Mouse (Mus musculus): ENCODE results near the gene Il10ra.

The Il10ra gene

DNA sequence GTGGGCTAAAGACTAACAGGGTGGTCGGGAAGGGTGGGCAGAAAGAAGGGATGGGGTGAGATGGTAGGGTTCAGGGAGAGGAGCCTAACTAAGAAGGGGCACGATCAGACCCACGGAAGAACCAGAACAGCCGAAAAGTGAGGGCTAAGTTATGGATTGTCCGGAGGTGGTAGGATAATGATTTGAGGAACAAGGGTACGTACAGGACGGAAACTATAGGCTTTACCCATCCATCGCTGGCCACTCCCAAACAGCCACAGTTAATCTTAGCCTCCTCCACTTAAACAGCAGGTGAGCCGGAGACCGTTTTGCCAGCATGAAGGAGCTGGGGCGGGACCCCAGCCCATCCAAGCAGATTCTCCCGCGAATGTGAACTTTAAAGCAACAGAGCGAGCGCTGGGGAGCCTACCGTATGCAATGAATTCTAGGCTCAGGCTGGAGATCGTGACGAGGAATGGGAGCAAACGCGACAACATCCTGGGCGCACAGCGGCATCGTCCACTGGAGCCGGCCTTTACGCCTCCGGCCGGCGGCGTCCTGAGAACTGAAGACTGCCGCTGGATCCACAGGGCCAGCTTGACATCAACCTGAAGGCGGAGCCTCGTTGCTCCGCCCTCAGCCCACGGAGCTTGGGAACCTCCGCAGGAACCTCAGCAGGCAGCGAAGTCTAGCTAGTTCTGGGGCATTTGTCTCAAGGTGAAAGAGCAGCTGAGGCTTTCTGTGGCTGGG, at the start of gene Il10ra:
Gene Il10ra, minus strand, starts transcription at position 553 of the 729 bp plus-strand sequence.
- DNase-seq: peak; percentile 96

DNA sequence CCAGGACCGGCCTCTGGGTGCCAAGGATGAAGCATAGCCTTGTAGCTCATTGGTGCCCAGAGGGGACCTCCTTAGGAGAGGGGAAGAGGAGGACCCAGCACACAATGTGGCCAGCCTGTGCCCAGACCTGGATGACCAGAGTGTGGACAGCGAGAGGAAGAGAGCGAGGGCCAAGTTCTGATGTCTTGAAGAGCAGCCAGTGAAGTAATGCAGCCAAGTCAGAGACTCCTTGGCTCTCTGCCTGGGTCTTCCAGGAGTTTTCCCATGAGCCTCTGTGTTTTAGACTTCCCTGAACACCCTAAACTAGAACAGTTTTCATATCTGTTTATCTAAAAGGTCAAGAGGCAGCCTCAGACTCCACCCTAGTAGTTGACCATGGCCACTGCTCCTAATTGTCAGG, 48.7 kb upstream of the Il10ra start:
- DNase-seq: no peak

DNA sequence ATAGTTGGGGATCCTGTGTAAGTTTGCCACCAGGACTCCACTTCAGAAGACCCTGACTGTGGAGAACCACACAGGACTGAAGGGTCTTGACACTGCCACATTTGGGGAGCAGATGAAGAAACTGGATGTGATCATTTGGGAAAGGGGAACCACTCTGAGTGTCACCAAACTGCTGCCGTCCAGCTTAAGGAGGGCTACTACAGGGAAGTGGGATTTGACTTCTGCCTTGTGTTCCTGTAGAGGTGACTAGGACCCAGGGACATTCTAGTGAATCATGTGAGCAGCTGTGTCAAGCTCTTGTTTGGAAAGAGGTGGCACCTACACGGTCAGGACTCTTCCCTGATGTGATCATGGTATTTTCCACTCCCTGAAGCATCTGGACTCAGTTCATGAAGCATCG, 45.0 kb upstream of the Il10ra start:
- no peak for DNase-seq

DNA sequence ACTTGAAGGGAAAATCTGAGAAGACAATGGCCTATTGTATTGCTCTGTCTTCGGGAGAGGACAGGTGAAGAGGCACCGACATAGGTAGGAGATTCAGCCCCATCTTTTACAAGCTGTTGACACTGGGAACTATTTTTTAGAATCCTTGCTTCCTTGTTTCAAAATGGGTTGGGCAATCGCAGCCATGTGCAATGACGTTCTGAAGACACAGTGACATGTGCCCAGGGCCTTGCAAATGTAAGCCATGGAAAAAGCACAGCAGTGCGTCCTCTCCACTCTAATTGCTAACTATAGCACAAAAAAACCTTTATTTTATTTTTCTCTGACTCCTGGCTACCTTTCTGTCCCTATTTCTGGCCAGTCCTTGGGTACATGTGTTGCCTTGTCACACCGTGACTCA, 42.9 kb upstream of the Il10ra start:
- DNase-seq: no peak

DNA sequence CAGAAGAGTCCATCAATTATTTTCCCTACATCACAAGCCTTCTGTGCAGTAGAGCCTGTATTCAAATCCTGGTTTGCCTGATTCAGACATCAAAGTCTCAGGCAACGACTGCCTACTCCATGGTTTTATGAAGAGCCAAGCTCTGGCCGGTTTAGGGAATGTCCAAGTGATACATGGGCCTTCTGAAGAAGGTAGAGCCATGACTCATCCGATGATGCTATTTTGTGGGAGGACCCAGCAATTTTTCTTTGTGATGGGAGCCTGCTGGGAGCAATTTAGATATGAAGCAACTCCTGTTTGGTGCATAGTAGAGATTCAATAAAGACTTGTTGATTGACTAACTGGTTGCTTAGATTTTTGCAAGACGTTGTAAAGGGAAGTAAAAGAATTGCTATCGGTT, 39.6 kb upstream of the Il10ra start:
- no peak for DNase-seq

DNA sequence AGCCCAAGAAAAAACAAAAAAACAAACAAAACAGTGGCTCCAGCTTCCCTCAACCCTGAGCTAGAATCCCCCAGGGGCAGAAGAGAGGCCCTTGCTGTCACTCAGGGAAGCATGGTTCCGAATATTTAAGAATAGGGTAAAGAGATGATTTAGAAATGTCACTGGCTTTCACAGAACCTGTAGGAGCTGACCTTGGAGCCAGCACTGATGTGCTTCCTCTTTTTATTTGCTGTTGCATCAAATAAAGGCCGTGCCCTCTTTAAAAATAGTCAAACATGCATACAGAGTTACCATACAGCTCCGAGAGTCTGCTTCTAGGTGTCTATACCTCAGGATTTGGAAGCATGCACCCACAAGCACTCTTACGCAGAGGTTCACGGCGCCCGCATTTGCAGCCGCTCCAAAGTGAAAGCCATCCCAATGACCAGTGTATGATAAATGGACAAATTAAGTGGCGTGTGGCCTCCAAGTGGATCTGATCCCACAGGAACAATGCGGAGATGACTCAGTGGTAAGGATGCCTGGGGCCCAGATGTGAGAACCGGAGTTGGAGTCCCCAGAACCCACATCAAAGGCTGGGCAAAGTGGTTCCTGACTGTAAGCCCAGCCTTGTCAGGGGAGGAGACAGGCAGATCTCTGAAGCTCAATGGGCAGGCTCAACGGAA, 37.9 kb upstream of the Il10ra start:
- no peak for DNase-seq

DNA sequence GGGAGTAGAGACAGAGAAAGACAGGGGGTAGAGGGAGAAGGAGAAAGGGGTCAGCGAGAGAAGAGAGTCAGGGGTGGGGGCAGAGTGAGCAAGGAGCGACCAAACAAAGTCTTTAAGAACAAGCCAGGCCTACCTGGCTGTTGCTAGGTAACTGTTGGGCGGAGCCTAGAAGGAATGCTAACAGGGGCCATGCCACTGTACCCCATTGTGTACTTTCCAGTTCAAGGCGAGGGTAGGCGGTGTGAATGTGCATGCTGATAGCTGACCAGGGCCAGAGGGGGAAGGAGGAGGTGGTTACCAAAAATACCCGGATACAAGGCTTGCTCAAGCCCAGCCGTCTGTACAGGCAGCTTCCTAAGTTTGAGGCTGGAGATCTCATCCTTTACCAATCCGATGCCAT, 32.8 kb upstream of the Il10ra start:
- no peak for DNase-seq

DNA sequence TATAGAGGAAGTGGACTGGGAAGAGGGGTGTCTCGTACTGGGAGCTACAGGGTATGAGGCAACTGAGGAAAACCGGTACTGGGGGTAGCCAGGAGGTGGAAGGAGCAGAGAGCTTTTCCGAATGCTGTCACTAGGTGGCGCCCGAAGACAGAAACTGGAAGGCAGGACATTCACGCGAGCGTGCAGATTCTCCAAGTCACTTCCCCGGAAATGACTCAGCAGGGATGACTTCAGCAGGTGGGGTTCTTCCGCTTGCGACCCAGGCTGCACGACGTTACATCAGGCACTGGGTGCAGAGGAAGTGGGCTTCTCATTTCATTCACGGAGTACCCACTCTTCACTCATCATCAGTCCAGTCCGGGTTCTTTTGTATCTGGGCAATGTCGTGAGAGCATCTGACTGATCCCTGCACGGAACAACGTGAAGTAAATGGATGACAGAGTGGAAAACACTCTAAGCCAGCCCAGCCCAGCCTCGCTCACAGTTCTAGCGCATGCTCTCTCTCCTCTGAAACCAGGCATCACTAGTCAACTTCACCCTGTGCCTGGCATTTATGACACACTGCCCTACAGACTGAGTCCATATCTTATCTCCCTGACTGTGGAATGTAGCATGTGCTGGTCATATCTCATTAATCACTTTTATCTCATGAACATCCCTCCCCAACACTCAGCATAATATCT, 31.6 kb upstream of the Il10ra start:
- peak; percentile 99 for DNase-seq

DNA sequence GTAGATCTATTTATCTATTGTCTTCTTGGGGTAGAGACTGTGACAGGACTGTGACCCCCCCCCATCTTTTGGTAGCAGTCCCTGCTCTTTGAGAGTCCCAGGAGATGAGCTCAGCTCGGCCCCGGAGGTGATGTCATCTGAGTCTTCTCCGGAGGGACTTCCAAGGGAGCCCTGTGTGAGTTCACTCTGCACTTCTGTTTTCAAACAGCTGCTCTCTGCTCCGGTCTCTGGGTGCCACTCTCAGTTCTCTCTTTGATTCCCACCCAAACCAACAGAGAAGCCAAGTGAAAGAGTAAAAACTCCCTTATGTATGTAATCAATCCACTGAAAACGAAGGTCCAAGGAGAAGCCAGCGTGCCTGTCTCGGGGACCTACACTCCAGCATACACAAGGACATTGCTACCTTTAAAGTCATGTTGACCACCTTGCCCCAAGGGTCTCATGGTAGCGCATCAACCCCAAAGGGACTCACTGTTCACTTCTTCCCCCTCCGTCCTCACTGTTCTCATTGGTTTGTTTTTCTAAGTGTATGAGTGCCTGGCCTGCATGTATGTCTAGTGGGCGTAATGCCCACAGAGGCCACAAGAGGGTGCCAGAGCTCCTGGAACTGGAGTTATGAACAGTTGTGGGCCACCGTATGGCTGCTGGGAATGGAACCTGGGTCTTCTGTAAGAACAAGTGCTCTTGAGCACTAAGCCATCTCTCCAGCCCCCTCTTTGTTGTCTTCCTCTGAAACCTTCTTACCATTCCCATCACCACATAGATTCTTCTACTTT, 30.5 kb upstream of the Il10ra start:
- peak; percentile 97 for DNase-seq

DNA sequence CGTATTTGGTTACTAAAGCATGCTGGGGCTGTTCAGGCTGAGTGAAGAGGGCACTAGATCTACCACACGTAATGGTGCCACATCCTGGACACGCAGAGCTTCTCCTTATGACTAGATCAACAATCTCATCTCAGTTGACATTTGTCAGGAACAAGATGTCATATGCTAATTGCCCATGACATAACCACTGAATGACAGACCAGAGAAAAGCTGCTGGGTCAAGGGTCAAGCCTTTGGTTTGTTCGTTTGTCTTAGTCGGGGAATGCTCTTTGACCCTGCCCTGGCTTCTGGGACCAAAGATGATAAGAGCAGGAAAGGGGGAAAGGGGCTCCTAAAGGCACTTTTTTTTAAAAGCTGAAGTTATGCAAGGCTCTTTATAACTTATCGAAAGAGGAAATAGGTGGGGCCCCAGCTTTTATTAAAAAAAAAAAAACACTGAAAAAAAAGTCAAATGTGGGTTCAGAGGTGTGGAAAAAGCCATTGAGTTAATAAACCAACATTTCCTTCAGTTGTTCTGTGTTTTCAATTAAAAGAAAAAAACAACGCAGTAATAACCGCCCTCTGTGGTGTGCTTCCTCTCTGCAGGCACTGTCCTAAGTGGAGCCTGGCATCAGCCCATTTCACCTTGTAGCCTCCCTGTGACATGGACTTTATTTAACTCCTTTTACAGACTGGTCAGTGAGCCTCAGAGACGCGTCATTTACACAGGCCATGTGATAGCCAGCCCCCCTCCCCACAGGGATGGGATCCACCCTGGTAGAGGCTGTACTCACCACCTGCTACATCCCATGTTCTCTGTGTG, 25.5 kb upstream of the Il10ra start:
- peak; percentile 94 for DNase-seq

DNA sequence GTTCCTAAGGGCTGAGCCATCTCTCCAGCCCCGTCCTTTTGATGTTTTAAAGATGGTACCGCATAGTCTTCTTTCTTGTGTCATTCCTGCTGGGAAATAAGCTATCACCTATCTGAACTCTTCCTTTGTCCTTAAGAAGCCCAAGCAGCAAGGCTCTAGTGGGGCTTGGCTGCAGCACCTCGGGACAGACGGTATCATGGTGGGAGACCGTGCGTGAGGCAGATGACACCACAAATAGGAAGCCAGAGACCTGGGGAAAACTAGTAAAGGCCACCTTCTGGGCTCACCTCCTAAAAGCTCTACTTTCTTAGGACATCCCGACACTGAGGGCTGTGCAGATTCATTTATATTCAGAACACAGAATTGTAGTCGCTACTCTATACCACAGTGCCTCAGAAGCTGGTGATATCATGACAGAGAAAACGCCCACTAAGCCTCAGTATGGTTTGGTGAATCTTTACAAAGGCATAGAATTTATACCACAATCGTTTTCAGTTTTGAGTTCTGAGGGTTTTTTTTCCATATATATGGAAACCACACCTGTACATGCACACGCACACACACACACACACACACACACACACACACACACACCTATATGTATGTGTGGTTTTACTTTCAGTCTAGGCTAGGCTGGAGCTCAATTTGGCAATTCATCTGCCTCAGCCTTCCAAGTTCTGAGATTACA, 22.7 kb upstream of the Il10ra start:
- no peak for DNase-seq

DNA sequence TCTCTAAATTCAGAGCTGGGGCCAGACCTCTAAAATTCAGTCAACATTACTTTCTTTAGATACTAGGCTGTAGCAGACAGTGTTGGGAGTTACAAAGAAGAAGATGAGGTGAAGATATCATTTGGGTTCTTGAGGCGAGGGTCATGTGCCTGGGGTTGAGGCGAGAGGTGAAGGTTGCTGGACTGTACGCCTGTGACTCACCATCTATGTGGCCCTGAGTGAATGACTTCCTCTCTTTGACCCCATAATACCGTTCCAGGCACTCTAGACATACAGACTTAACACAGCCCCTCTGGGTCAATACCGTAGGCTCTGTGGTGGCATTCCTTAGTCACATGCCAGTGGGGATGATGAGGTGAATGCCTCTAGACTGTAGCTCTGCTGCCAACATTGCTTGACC, 13.5 kb upstream of the Il10ra start:
- DNase-seq: no peak

DNA sequence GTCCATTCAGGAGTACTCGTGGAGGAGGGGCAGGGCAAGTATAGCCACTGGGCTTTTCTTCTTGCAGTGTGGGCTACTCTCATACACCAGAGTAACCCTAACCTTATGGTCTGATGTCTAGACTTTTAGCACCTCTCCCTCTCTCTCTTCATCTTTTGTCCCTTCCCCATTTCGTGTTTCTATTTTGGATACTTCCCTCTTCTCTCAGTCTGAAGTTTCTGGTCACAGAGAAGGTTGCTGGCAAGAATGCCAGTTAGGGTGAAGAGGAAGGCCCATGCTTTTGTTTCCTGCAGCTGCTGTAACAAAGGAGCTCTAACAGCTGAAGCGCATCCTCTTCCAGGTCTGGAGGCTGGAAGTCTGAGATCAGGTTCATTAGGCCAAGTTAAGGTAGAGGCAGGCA, 11.9 kb upstream of the Il10ra start:
- DNase-seq: no peak

DNA sequence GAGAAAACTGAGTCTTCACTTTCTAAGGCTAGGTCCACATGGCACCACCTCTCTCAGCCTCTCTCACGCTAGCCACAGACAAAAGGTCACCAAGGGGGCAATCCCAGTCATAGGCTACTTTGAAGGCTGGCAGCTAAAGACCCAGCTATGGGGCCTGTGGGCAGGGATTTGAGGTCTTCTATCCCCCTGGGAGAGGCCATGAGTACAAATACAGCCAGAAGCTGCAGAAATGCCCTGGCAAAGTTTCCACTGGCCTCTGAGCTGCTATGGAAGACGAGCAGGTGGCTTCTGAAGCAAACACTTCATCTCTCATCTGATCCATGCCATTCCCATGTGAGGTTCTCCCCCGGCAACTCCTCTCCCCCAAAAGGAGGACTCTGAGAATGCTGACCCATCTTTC, 11.1 kb upstream of the Il10ra start:
- no peak for DNase-seq

DNA sequence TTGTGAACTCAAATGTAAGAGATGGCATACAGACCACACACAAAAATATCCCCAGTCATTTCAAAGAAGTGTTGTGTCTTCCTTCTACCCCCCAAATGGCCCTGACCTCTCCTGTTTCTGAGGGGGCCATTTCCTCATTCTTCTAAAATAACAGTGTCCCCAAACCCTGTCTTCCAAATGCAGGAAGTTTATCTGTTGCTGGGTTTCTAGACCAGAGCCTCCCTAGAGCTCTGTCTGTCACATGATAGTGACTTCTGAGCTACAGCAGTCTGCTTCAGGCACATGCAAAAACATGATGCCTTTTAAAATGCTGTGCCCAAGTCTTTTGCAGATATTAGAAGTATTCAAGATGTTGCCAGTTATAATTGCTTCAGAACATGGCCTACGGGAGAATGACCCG, 5.7 kb upstream of the Il10ra start:
- peak; percentile 92 for DNase-seq

DNA sequence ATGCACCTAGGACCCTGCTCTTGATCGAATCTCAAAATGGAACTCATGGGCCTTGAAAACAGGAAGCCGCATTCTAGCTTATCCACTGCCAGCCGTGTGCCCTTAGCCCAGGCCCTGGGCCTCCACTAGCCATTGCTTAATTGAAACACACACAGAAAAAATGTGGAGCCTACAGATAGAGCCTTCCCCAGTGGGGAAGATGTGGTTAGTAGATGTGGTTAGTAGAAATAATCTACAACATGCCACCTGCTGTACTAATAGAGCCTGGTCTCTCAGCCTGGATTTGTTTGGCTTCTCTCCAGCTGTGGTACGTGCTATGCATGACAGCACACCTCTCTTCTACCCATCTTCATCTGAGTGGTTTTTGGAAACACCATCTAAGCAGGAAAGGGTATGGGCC, 5.3 kb upstream of the Il10ra start:
- DNase-seq: no peak

DNA sequence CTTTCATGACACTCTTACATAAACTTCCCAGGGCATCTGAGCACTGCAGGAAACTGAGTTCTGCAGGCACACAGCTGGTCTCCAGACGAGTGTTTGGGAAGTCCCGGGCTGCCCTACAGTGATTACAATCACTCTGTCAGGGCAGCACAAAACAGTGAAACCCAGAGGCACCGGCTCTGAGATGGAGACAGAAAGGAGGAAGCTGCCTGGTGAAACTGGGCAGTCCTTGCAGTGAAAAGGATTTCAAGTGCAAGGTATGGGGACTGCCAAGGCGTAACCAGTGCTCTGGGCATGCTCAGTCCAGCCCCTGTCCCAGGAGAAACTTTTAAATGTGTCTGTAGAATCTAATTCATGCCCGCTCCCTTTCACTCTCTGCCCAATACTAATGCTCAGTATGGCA, 3.3 kb upstream of the Il10ra start:
- DNase-seq: peak; percentile 94

DNA sequence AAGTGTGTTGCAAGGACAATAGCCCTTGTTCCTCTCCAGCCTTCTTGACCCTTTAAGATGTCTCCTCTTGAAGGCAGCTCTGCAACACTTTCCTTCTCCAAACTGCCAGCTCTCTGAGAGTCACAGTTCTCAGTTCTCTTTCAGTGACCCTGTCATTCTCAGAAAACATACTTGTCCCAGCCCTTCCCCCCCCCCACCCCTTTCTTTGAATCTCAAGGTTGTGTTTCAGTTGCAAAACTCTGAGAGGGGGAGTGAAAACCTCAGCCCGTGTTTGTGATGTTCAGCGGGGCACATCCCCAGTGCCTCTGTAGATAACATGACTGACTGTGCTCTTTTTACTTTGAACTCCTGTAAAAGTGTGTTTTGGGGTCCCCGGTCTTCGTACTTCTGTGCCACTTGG, 870 bp downstream of the Il10ra start:
- DNase-seq: peak; percentile 88

DNA sequence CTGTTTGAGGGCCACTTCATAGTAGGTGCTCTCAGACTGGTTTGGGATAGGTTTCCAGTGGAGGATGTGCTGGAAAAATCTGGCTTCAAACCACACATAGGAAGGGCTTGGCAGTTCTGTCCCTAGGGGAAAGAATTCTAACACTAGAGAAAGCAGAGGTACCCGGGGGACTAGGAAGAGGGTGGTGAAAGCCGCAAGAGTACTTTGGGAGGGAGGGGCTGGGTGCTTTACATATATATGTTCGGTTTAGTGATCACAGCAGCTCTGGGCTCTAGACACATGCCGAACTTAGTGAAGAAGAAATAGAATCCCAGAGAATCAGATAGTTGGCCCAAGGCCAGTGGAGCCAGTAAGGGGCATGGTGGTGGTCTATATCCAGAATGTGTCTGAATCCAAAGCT, 1.9 kb downstream of the Il10ra start:
- no peak for DNase-seq

DNA sequence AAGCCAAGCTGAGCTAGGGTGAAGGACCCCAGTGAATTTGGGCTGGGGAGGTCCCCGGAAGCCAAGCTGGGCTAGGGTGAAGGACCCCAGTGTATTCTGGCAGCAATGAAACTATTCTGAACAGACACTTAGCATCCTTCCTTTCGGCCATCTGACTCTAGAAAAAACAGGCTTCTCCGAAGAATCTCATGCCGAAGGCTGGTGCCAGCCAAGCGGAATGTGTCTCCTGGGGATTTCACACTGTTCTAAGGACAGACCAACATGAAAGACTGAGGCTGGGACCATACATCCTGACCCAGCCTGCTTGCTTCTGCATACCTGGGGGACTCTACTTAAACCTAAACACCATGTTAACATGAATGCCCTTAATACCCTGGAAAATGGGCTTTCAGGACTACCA, 7.1 kb downstream of the Il10ra start:
- peak; percentile 84 for DNase-seq

DNA sequence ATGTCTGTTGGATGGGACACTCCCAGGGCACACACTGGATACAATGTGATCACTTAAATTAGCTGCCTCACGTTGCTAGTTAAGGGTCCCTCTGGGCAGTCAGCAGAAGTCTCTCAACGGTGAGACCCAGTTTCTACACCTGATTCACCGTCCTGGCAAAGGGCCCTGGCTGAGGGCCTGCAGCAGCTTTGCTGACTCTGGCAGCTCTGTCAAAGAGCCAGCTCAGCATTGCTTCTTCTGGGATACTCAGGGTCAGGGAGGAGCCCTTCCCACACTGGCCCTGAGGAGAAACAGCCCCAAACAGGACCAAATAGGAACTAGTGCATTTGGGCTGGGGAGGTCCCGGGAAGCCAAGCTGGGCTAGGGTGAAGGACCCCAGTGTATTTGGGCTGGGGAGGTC, 7.5 kb downstream of the Il10ra start:
- peak; percentile 96 for DNase-seq

DNA sequence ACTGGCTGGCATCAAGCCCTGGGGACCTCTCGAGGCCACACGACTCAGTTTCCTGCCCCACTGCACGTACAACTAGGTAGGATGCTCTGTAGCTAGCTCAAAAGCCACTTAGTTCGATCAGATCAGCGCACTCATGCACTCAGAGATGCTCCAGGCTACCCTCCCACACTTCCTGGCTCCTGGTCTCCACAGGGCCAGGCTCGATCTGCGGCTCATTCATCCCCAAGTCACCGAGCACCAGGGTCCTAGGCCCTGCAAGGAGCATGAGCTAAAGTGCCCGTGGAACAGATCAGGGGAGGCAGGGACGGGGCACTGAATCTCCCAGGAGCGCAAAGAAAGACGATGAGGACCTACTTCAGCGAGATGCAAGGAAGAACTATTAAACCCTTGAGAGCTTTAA, 9.9 kb downstream of the Il10ra start:
- peak; percentile 91 for DNase-seq

Data from heart, adult 11 months (tissue).